Mouse (Mus musculus): ENCODE data around the gene Grm4. TPM values are rescaled to one million over a fixed set of nuclear protein-coding genes. Genes with fewer than 3 reads are reported as not detected.

The Grm4 gene
- polyA plus RNA-seq, 1 experiment: not detected

DNA sequence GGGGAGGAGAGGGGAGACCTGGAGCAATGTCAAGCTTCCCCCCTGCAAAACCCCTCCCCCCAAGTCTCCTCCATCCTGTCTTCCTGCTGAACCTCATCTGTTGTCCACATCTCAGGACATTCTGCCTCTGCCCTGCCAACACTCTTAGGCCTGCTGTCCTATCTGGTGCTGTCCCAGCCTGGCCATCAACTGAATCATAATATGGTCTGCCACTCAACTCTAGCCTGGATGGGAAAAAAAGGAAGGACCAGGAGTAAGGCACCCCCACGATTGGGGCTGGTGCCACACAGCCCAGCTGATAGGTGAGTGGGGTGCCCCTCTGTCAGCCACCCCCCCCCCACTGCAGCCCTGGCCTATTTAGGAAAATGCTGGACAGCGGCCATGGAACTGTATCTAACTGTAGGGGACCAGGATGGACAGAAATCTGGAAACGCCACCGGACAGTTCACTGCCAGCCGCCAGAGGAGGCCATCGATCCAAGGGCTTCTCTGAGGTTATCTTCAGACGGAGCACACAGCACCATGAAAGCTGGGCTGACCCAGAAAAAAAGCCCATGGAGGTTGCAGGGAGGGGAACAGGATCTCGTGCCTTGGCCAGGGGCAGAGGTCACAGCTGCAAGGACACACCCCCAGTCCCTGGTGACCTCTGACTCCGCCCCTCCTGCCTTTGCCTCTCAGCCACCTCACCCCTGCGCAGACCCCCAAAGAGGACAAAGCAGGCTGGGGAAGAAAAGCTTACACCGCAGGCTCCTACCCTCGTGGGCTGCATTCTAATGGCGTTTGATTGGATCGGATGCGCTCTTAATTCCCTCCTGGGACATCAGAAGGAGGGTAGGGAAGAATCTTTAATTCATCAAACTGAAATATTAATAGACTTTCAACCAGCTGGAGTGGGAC is 2.3 kb downstream of the Grm4 start:
- peaks cover 63% of the 10 kb centered on the region for H3K27me3 ChIP-seq (ENCODE audit: control insufficient read depth, insufficient read depth, insufficient read length)
- TF ChIP-seq MAX (IDR thresholded peaks at IDR 0.05; ENCODE audit: low read depth) (no peak), USF1 (IDR thresholded peaks at IDR 0.05; ENCODE audit: low read depth) (no peak)

DNA sequence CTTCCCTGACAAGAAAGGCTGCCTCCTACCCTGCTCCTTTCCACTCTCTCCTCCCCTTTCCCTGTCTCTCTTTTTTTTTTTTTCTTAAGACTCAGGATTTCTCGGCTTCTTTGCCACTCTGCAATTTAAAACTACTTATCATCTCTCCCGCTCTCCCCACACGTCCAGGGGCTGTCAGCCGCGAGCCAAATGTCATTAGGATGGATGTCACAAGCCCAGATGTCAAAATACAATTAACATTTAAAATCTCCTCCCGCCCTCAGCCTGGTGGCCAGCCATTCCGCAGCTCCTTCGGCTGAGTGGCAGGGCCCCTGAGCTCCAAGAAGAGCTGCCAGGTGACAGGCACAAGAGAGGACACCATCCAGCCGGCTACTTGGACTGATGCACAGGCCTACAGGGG is 2.9 kb downstream of the Grm4 start:
- Histone ChIP-seq H3ac (ENCODE audit: control insufficient read depth, insufficient read length) (no peak overlapping the region), H3K4me2 (ENCODE audit: low read depth) (no peak overlapping the region), H3K36me3 (ENCODE audit: control insufficient read depth, insufficient read depth) (no peaks in the 10 kb centered on the region), H3K79me2 (ENCODE audit: control insufficient read depth, insufficient read depth) (no peaks in the 10 kb centered on the region), H3K4me3 (no peak overlapping the region), H3K27me3 (ENCODE audit: control insufficient read depth, insufficient read depth, insufficient read length) (peaks cover 69% of the 10 kb centered on the region)
- TF ChIP-seq TCF3 (IDR thresholded peaks at IDR 0.05; ENCODE audit: insufficient read length, low read depth): no peak
- TF ChIP-seq POLR2A (IDR thresholded peaks at IDR 0.05; ENCODE audit: insufficient read length, low read depth): no peak
- TF ChIP-seq MYOG (IDR thresholded peaks at IDR 0.05; ENCODE audit: control insufficient read depth in 1 of 3, insufficient read depth in 1 of 3, insufficient read length in 2 of 3, low read depth in 2 of 3): no peak
- no peak for TF ChIP-seq E2F4 (IDR thresholded peaks at IDR 0.05; ENCODE audit: insufficient read depth)
- no peak for TF ChIP-seq POLR2AphosphoS2 (IDR thresholded peaks at IDR 0.05; ENCODE audit: insufficient read length, low read depth)
- no peak for TF ChIP-seq MYOD1 (IDR thresholded peaks at IDR 0.05; ENCODE audit: control insufficient read depth in 1 of 3, insufficient read length in 2 of 3, low read depth in 2 of 3)
- TF ChIP-seq TCF12 (IDR thresholded peaks at IDR 0.05; ENCODE audit: insufficient read depth, poor library complexity, severe bottlenecking): no peak
- no peak for TF ChIP-seq CEBPB (IDR thresholded peaks at IDR 0.05; ENCODE audit: insufficient read depth, poor library complexity, severe bottlenecking)
- TF ChIP-seq USF1 (IDR thresholded peaks at IDR 0.05; ENCODE audit: low read depth): no peak
- TF ChIP-seq MAX (IDR thresholded peaks at IDR 0.05; ENCODE audit: low read depth): no peak
- no peak for TF ChIP-seq SRF (IDR thresholded peaks at IDR 0.05; ENCODE audit: control insufficient read depth, insufficient read length, low read depth)
- TF ChIP-seq REST (IDR thresholded peaks at IDR 0.05; ENCODE audit: insufficient read depth, insufficient read length): no peak

More for the DNA sequence above, 2.3 kb downstream of the Grm4 start:
- H3K36me3 ChIP-seq (ENCODE audit: control insufficient read depth, insufficient read depth): no peaks in the 10 kb centered on the region
- no peak overlapping the region for H3ac ChIP-seq (ENCODE audit: control insufficient read depth, insufficient read length)
- no peak overlapping the region for H3K4me3 ChIP-seq
- H3K4me2 ChIP-seq (ENCODE audit: low read depth): no peak overlapping the region
- no peaks in the 10 kb centered on the region for H3K79me2 ChIP-seq (ENCODE audit: control insufficient read depth, insufficient read depth)

DNA sequence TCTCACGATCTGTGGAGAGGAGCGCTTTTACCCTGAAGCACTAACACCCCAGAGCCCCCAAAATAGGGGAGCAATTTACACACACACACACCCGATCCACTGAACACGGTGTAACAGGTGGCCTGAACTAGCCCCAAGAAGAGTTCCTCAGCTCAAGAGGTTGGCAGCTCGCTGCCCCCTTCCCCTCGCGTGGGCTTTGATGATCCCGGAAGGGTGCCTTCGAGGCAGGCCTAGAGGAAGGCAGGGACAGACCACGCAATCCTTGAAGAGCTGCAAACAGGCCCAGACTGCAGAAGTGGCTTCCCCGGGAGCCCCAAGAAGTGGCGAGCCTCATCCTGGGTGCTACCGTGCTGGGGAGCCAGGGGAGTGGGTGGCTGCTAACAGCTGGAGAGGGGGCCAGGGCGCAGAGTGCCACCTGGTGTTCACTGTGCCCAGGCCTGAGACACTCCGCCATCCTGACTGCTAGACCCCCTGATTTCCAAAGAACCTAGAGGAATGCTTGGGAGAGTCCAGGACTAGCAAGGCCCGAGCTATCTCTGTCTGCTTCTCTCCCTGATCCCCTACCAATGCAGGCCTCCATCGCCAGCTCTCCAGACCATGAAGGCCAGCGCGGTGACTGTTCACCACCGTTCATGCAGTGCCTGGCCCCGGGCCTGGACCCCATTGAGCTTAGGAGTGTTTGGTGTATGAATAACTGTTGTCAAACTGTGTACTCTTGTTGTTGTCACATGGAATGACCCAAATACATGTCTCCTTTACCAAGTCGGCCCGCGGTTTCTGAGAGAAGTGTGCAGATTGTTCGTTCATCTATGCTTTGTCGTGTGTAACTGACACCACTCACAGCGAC is 7.1 kb downstream of the Grm4 start:
- H3ac ChIP-seq (ENCODE audit: control insufficient read depth, insufficient read length): no peak overlapping the region
- H3K36me3 ChIP-seq (ENCODE audit: control insufficient read depth, insufficient read depth): no peaks in the 10 kb centered on the region
- peaks cover 95% of the 10 kb centered on the region for H3K27me3 ChIP-seq (ENCODE audit: control insufficient read depth, insufficient read depth, insufficient read length)
- no peaks in the 10 kb centered on the region for H3K79me2 ChIP-seq (ENCODE audit: control insufficient read depth, insufficient read depth)
- H3K4me3 ChIP-seq: no peak overlapping the region
- no peak overlapping the region for H3K4me2 ChIP-seq (ENCODE audit: low read depth)
- TF ChIP-seq MYOG (IDR thresholded peaks at IDR 0.05; ENCODE audit: control insufficient read depth in 1 of 3, insufficient read depth in 1 of 3, insufficient read length in 2 of 3, low read depth in 2 of 3) (peak in 1 of 3 experiments; percentile 11), E2F4 (IDR thresholded peaks at IDR 0.05; ENCODE audit: insufficient read depth) (no peak)

DNA sequence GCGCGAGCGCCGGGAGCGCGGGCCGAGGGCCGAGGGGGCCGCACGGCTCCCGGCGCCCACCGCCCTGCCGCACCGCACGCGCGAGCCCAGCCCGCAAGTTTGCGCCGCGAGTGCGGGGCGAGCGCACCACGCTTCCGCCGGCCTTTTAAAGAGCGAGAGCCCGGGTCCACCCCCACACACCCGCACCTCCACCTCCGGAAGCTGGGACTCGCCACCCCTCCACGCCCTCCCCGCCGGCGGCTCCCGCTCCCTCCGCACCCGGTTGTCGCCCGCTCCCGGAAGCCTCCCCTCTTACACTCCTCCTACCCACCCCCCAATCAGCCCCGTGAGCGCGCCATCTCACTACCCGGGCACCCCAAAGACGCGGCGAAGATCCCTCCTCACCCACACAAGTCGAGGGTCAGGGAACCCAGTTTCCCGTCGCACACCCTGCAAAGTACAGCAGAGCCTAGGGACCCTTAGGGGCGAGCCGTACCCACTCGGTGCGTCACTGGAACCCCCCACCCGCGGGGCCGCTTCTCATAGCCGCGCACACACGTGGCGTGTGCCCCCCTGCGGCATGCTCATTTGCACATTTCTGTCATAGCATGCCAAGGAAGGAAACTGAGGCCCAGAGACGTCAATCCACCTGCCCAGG is 7.8 kb downstream of the Grm4 start:
- no peaks in the 10 kb centered on the region for H3K36me3 ChIP-seq (ENCODE audit: control insufficient read depth, insufficient read depth)
- no peak overlapping the region for H3K4me3 ChIP-seq
- H3K79me2 ChIP-seq (ENCODE audit: control insufficient read depth, insufficient read depth): no peaks in the 10 kb centered on the region
- peaks cover 98% of the 10 kb centered on the region for H3K27me3 ChIP-seq (ENCODE audit: control insufficient read depth, insufficient read depth, insufficient read length)
- H3ac ChIP-seq (ENCODE audit: control insufficient read depth, insufficient read length): no peak overlapping the region
- H3K4me2 ChIP-seq (ENCODE audit: low read depth): no peak overlapping the region
- no peak for TF ChIP-seq POLR2A (IDR thresholded peaks at IDR 0.05; ENCODE audit: insufficient read length, low read depth)
- no peak for TF ChIP-seq MYOG (IDR thresholded peaks at IDR 0.05; ENCODE audit: control insufficient read depth in 1 of 3, insufficient read depth in 1 of 3, insufficient read length in 2 of 3, low read depth in 2 of 3)
- no peak for TF ChIP-seq CEBPB (IDR thresholded peaks at IDR 0.05; ENCODE audit: insufficient read depth, poor library complexity, severe bottlenecking)
- TF ChIP-seq SRF (IDR thresholded peaks at IDR 0.05; ENCODE audit: control insufficient read depth, insufficient read length, low read depth): no peak
- TF ChIP-seq MYOD1 (IDR thresholded peaks at IDR 0.05; ENCODE audit: control insufficient read depth in 1 of 3, insufficient read length in 2 of 3, low read depth in 2 of 3): no peak
- TF ChIP-seq TCF3 (IDR thresholded peaks at IDR 0.05; ENCODE audit: insufficient read length, low read depth): no peak
- no peak for TF ChIP-seq E2F4 (IDR thresholded peaks at IDR 0.05; ENCODE audit: insufficient read depth)
- no peak for TF ChIP-seq MAX (IDR thresholded peaks at IDR 0.05; ENCODE audit: low read depth)
- no peak for TF ChIP-seq POLR2AphosphoS2 (IDR thresholded peaks at IDR 0.05; ENCODE audit: insufficient read length, low read depth)
- TF ChIP-seq USF1 (IDR thresholded peaks at IDR 0.05; ENCODE audit: low read depth): no peak
- TF ChIP-seq TCF12 (IDR thresholded peaks at IDR 0.05; ENCODE audit: insufficient read depth, poor library complexity, severe bottlenecking): no peak
- no peak for TF ChIP-seq REST (IDR thresholded peaks at IDR 0.05; ENCODE audit: insufficient read depth, insufficient read length)

Data from myocyte (in vitro differentiated cells).